Mouse (Mus musculus) large intestine, adult 2 months (tissue): ENCODE data around the gene Hykk. TPM values are rescaled to one million over a fixed set of nuclear protein-coding genes. Genes with fewer than 3 reads are reported as not detected.
A peak's percentile ranks its signal among the peaks of the same experiment; 100 is the strongest.

Experiments
- DNase-seq: peaks from one replicate; pipeline ENCODE4 v3.0.0-alpha.2; 2012; ENCODE audit warnings: low read depth, low spot score
- WGBS: fragments of 180-500 bp; shearing (Covaris S2); methylation state at CpG from one replicate; pipeline ENCODE4 v1.1.7; 2018; 5-methylcytosine and 5-hydroxymethylcytosine counted together
- polyA plus RNA-seq: library from polyadenylated mRNA; depleted of rRNA; stranded (reverse); fragments of >200 nt; gene quantifications from 2 replicates; pipeline ENCODE4 v1.2.3, GENCODE M21; 2012; rRNA removed

The Hykk gene
- polyA plus RNA-seq, 1 experiment, result 0.83 TPM

- WGBS, result 52% methylated on average over 8 of the region's 8 CpGs
- no peak for DNase-seq
Observed at GRCm38 (mm10) chr9:54969972-54970637, 53.0 kb downstream of the Hykk start.

GRCm38 (mm10) chr9:54980674-54981073 is 63.6 kb downstream of the Hykk start, which contains the start of gene Chrna5:
TSS of gene Chrna5 (plus strand) at chr9:54980880.
- 68% methylated on average over 8 of the region's 8 CpGs for WGBS
- DNase-seq, result no peak

GRCm38 (mm10) chr9:54981291-54982191 is 64.5 kb downstream of the Hykk start:
- peak; percentile 10 for DNase-seq
- WGBS, result under 1% methylated on average over 84 of the region's 85 CpGs

DNA sequence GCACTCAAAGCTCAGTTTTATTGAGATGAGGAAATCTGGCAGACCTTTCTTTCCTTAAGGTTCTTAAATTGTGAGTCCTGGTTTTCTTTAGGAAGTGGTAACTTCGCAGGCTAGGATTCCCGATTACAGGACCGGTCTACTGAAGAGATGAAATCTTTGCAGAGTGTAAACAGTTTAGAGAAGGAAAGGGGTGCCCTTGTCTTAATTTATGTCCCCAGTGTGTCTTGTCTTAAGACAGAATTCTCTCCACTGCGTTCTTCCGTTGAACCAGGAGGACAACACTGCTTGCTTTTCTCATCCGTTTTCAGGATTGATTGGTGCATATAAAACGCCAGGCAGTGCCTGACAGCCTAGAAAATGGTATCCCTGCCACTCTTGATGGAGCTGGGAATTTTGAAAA is 65.3 kb downstream of the Hykk start:
- 27% methylated on average over 7 of the region's 7 CpGs for WGBS
- DNase-seq, result no peak

DNA sequence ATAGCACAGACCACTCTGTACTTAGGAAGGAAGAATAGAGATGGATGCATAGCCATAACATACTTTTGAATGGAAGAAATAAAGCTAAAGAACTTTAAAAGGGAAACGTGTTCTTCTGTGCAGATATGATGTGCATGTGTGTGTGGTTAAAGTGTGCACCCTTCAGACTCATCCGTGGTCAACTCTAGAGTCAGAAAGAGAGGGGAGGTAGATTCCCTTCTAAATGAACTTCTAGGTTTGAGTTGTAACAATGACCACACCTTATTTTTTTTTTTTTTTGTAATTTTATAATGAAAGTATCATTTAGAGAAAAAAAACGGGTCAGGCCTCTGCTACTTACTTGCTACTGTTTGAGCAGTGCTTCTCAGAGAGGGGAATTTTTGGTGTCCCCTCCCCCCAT is 73.3 kb downstream of the Hykk start:
- DNase-seq, result no peak
- WGBS, result 72% methylated on average over 3 of the region's 3 CpGs

DNA sequence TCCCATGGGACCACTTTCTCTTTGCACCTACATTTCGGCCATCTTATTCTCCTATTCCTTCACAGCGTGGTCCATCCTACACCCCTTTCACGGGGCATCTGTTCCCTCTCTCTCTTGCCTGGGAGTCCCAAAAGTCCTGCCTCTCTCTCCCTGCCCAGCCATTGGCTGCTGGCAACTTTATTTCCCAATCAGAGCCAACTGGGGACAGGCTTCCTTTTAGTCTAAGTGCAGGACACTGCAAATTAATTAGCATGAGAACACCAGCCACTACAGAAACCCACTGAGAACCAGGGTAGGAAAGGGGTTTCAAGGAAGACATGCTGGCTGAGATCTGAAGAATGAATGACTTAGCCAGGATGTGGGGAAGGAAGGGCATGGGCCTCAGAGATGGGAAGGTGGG is 77.3 kb downstream of the Hykk start:
- DNase-seq, result no peak
- 58% methylated on average over 3 of the region's 3 CpGs for WGBS

DNA sequence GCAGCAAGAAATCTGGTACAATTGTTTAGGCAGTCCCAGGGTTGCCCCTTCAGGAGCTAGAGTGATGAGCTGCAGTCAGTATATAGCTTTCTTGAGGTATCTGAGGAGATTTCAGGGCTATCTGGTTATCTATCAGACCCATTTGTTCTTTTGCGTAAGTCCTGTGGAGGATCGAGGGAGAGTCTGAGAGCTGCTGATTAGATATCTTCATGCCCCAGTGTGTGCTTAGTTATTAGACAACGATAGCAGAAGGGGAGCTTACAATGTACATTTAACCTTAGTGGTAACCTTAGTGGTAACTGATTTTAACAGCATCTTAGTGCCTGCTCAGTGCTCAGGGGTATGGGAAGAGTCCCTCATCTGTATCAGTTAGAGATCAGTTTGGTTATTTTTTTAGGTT is 78.6 kb downstream of the Hykk start:
- 84% methylated on average over 3 of the region's 3 CpGs for WGBS
- no peak for DNase-seq

Other genes with a start within 250 kb of the Hykk start
- 2.5 and 2.6 TPM in 2 replicates for gene Dnaja4, start 218.4 kb upstream of the Hykk start, polyA plus RNA-seq
- gene Wdr61, start 182.8 kb upstream of the Hykk start, polyA plus RNA-seq, result 29.6 and 32.9 TPM in 2 replicates
- 9.4 and 14.7 TPM in 2 replicates for gene Crabp1, start 152.5 kb upstream of the Hykk start, polyA plus RNA-seq
- gene Ireb2, start 53.5 kb upstream of the Hykk start, polyA plus RNA-seq, result 5.2 and 8.0 TPM in 2 replicates
- 94.5 and 97.4 TPM in 2 replicates for gene Psma4, start 33.5 kb downstream of the Hykk start, polyA plus RNA-seq
- gene AY074887, start 33.7 kb downstream of the Hykk start, polyA plus RNA-seq, result not detected in 2 replicates
- 0.07 and 0.17 TPM in 2 replicates for gene Chrna5, start 63.6 kb downstream of the Hykk start, polyA plus RNA-seq
- 1.7 and 2.3 TPM in 2 replicates for gene Chrna3, start 109.3 kb downstream of the Hykk start, polyA plus RNA-seq
- gene Chrnb4, start 131.5 kb downstream of the Hykk start, polyA plus RNA-seq, result 3.6 and 3.7 TPM in 2 replicates
- gene Ube2q2, start 231.6 kb downstream of the Hykk start, polyA plus RNA-seq, result 4.0 and 6.2 TPM in 2 replicates